Mouse (Mus musculus): ENCODE results near the gene Olfr684. TPM values are rescaled to one million over a fixed set of nuclear protein-coding genes. Genes with fewer than 3 reads are reported as not detected.

Olfr684 gene
- polyA plus RNA-seq, 2 experiments: not detected

DNA sequence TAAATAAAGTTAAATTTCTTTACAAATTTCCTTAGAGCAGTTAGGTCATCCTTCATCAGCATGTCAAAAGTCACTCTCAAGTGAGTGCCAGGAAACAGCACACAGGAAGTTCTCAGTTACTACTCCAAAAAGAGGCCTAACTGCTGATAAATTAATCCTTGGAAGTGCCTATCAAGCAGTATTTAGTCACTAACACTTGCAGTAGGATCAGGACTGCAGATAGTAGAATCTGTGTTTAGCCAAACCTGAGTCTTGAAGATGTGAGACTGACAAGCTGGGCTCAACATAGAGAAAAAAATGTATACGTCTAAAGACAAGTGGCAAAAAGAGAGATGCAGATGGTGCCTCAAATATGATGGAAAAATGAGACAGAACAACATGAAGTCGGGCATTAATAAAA is 22.2 kb downstream of the Olfr684 start:
- no peak overlapping the region for H3K27ac ChIP-seq
- H3K4me1 ChIP-seq (replicated peaks; ENCODE audit: control insufficient read depth in 2 of 2, insufficient read depth in 2 of 2, low read length in 1 of 2): no peaks in the 10 kb centered on the region
- H3K4me3 ChIP-seq (ENCODE audit: insufficient read depth in 1 of 2, low read depth in 2 of 2, low read length in 2 of 2): no peak overlapping the region
- no peak overlapping the region for H3K9ac ChIP-seq (replicated peaks)
- TF ChIP-seq CTCF (IDR thresholded peaks at IDR 0.05; ENCODE audit: low read depth) (no peak), EP300 (IDR thresholded peaks at IDR 0.05; ENCODE audit: low read depth) (no peak)
- no peaks in the 10 kb centered on the region for H3K27me3 ChIP-seq (ENCODE audit: control insufficient read depth, insufficient read depth, low read length)
- no peak for ATAC-seq (ENCODE audit: insufficient read depth)
- no peaks in the 10 kb centered on the region for H3K36me3 ChIP-seq (replicated peaks; ENCODE audit: control insufficient read depth, insufficient read depth, low read depth)
- no peak overlapping the region for H3K4me2 ChIP-seq (ENCODE audit: low read depth)
- H3K9me3 ChIP-seq (ENCODE audit: control insufficient read depth, low read length): no peaks in the 10 kb centered on the region
- no peak for DNase-seq (ENCODE audit: low read depth in 3 of 3, low spot score in 3 of 3)
- 49% methylated on average over 2 of the region's 2 CpGs for WGBS (ENCODE audit: insufficient replicate concordance)

DNA sequence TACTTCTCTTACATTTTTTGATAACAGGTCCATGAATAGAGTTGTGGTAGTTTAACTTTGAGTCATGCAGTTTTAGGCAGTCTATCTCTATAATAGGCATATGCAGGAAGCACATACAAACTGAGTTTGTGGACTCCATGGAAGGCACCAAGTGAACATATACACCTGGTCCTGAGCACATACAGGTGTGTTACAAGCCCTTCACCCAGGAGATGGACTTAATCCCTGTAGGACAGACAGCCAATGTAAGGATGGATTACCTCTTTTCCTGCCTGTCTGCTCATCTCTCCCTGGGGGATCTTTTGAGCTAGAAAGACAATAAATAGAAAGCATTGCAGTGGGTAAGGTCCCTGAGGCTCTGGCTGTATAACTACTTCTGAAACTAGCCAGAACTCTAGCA is 46.9 kb downstream of the Olfr684 start, which contains the start of gene Olfr681:
Olfr681 (plus strand) TSS at position 301 of the 400 bp plus-strand sequence.
- TF ChIP-seq CTCF (IDR thresholded peaks at IDR 0.05; ENCODE audit: low read depth) (no peak), EP300 (IDR thresholded peaks at IDR 0.05; ENCODE audit: low read depth) (no peak)
- DNase-seq (ENCODE audit: low read depth in 3 of 3, low spot score in 3 of 3) (no peak), ATAC-seq (ENCODE audit: insufficient read depth) (no peak)
- Histone ChIP-seq H3K4me2 (ENCODE audit: low read depth) (no peak within 1 kb of the TSS), H3K9ac (replicated peaks) (no peak within 1 kb of the TSS), H3K4me1 (replicated peaks; ENCODE audit: control insufficient read depth in 2 of 2, insufficient read depth in 2 of 2, low read length in 1 of 2) (no peaks in the 10 kb centered on the region), H3K27ac (no peak within 1 kb of the TSS), H3K4me3 (ENCODE audit: insufficient read depth in 1 of 2, low read depth in 2 of 2, low read length in 2 of 2) (no peak within 1 kb of the TSS), H3K36me3 (replicated peaks; ENCODE audit: control insufficient read depth, insufficient read depth, low read depth) (no peaks in the 10 kb centered on the region), H3K27me3 (ENCODE audit: control insufficient read depth, insufficient read depth, low read length) (no peaks in the 10 kb centered on the region), H3K9me3 (ENCODE audit: control insufficient read depth, low read length) (no peaks in the 10 kb centered on the region)

Other genes starting within 250 kb of the Olfr684 start
- not detected in 2 replicates for gene Olfr667, start 242.2 kb downstream of the Olfr684 start, polyA plus RNA-seq (2012; rRNA removed)
- not detected in 2 replicates for gene Olfr667, start 242.2 kb downstream of the Olfr684 start, polyA plus RNA-seq (2014; fragmentation: Nextera tagmentation; extraction: Ambion mirVana)
- gene Olfr668, start 235.6 kb downstream of the Olfr684 start, polyA plus RNA-seq (2012; rRNA removed): not detected in 2 replicates
- not detected in 2 replicates for gene Olfr668, start 235.6 kb downstream of the Olfr684 start, polyA plus RNA-seq (2014; fragmentation: Nextera tagmentation; extraction: Ambion mirVana)
- not detected in 2 replicates for gene Olfr669, start 229.4 kb downstream of the Olfr684 start, polyA plus RNA-seq (2012; rRNA removed)
- gene Olfr669, start 229.4 kb downstream of the Olfr684 start, polyA plus RNA-seq (2014; fragmentation: Nextera tagmentation; extraction: Ambion mirVana): not detected in 2 replicates
- not detected in 2 replicates for gene Olfr670, start 201.0 kb downstream of the Olfr684 start, polyA plus RNA-seq (2012; rRNA removed)
- gene Olfr670, start 201.0 kb downstream of the Olfr684 start, polyA plus RNA-seq (2014; fragmentation: Nextera tagmentation; extraction: Ambion mirVana): not detected in 2 replicates
- not detected in 2 replicates for gene Olfr671, start 184.5 kb downstream of the Olfr684 start, polyA plus RNA-seq (2012; rRNA removed)
- gene Olfr671, start 184.5 kb downstream of the Olfr684 start, polyA plus RNA-seq (2014; fragmentation: Nextera tagmentation; extraction: Ambion mirVana): not detected in 2 replicates
- gene Olfr672, start 161.6 kb downstream of the Olfr684 start, polyA plus RNA-seq (2012; rRNA removed): not detected in 2 replicates
- gene Olfr672, start 161.6 kb downstream of the Olfr684 start, polyA plus RNA-seq (2014; fragmentation: Nextera tagmentation; extraction: Ambion mirVana): not detected in 2 replicates
- gene Olfr675, start 135.2 kb downstream of the Olfr684 start, polyA plus RNA-seq (2012; rRNA removed): not detected in 2 replicates
- not detected in 2 replicates for gene Olfr675, start 135.2 kb downstream of the Olfr684 start, polyA plus RNA-seq (2014; fragmentation: Nextera tagmentation; extraction: Ambion mirVana)
- not detected in 2 replicates for gene Olfr676, start 131.0 kb downstream of the Olfr684 start, polyA plus RNA-seq (2012; rRNA removed)
- gene Olfr676, start 131.0 kb downstream of the Olfr684 start, polyA plus RNA-seq (2014; fragmentation: Nextera tagmentation; extraction: Ambion mirVana): not detected in 2 replicates
- gene Olfr677, start 112.3 kb downstream of the Olfr684 start, polyA plus RNA-seq (2012; rRNA removed): not detected in 2 replicates
- not detected in 2 replicates for gene Olfr677, start 112.3 kb downstream of the Olfr684 start, polyA plus RNA-seq (2014; fragmentation: Nextera tagmentation; extraction: Ambion mirVana)
- gene Olfr678, start 99.2 kb downstream of the Olfr684 start, polyA plus RNA-seq (2012; rRNA removed): not detected in 2 replicates
- gene Olfr678, start 99.2 kb downstream of the Olfr684 start, polyA plus RNA-seq (2014; fragmentation: Nextera tagmentation; extraction: Ambion mirVana): not detected in 2 replicates
- not detected in 2 replicates for gene Olfr679, start 82.4 kb downstream of the Olfr684 start, polyA plus RNA-seq (2012; rRNA removed)
- not detected in 2 replicates for gene Olfr679, start 82.4 kb downstream of the Olfr684 start, polyA plus RNA-seq (2014; fragmentation: Nextera tagmentation; extraction: Ambion mirVana)
- gene Olfr680-ps1, start 70.8 kb downstream of the Olfr684 start, polyA plus RNA-seq (2012; rRNA removed): not detected in 2 replicates
- not detected in 2 replicates for gene Olfr680-ps1, start 70.8 kb downstream of the Olfr684 start, polyA plus RNA-seq (2014; fragmentation: Nextera tagmentation; extraction: Ambion mirVana)
- gene Olfr681, start 46.8 kb downstream of the Olfr684 start, polyA plus RNA-seq (2012; rRNA removed): not detected in 2 replicates
- gene Olfr681, start 46.8 kb downstream of the Olfr684 start, polyA plus RNA-seq (2014; fragmentation: Nextera tagmentation; extraction: Ambion mirVana): not detected in 2 replicates
- not detected in 2 replicates for gene Olfr683, start 16.6 kb downstream of the Olfr684 start, polyA plus RNA-seq (2012; rRNA removed)
- not detected in 2 replicates for gene Olfr683, start 16.6 kb downstream of the Olfr684 start, polyA plus RNA-seq (2014; fragmentation: Nextera tagmentation; extraction: Ambion mirVana)
- gene Olfr685, start 22.4 kb upstream of the Olfr684 start, polyA plus RNA-seq (2012; rRNA removed): not detected in 2 replicates
- not detected in 2 replicates for gene Olfr685, start 22.4 kb upstream of the Olfr684 start, polyA plus RNA-seq (2014; fragmentation: Nextera tagmentation; extraction: Ambion mirVana)
- not detected in 2 replicates for gene Olfr686, start 43.8 kb upstream of the Olfr684 start, polyA plus RNA-seq (2012; rRNA removed)
- gene Olfr686, start 43.8 kb upstream of the Olfr684 start, polyA plus RNA-seq (2014; fragmentation: Nextera tagmentation; extraction: Ambion mirVana): not detected in 2 replicates
- not detected in 2 replicates for gene Olfr688, start 124.4 kb upstream of the Olfr684 start, polyA plus RNA-seq (2012; rRNA removed)
- not detected in 2 replicates for gene Olfr688, start 124.4 kb upstream of the Olfr684 start, polyA plus RNA-seq (2014; fragmentation: Nextera tagmentation; extraction: Ambion mirVana)
- gene Olfr689, start 147.5 kb upstream of the Olfr684 start, polyA plus RNA-seq (2012; rRNA removed): not detected in 2 replicates
- gene Olfr689, start 147.5 kb upstream of the Olfr684 start, polyA plus RNA-seq (2014; fragmentation: Nextera tagmentation; extraction: Ambion mirVana): not detected in 2 replicates
- gene Olfr690, start 170.5 kb upstream of the Olfr684 start, polyA plus RNA-seq (2012; rRNA removed): not detected in 2 replicates
- gene Olfr690, start 170.5 kb upstream of the Olfr684 start, polyA plus RNA-seq (2014; fragmentation: Nextera tagmentation; extraction: Ambion mirVana): not detected in 2 replicates
- gene Olfr691, start 178.6 kb upstream of the Olfr684 start, polyA plus RNA-seq (2012; rRNA removed): not detected in 2 replicates
- gene Olfr691, start 178.6 kb upstream of the Olfr684 start, polyA plus RNA-seq (2014; fragmentation: Nextera tagmentation; extraction: Ambion mirVana): not detected in 2 replicates
- gene Olfr692, start 204.6 kb upstream of the Olfr684 start, polyA plus RNA-seq (2012; rRNA removed): not detected in 2 replicates
- not detected in 2 replicates for gene Olfr692, start 204.6 kb upstream of the Olfr684 start, polyA plus RNA-seq (2014; fragmentation: Nextera tagmentation; extraction: Ambion mirVana)
- gene Gm5901, start 211.4 kb upstream of the Olfr684 start, polyA plus RNA-seq (2012; rRNA removed): not detected in 2 replicates
- gene Gm5901, start 211.4 kb upstream of the Olfr684 start, polyA plus RNA-seq (2014; fragmentation: Nextera tagmentation; extraction: Ambion mirVana): not detected in 2 replicates
- 8.1 and 8.7 TPM in 2 replicates for gene Fam160a2, start 236.4 kb upstream of the Olfr684 start, polyA plus RNA-seq (2012; rRNA removed)
- gene Fam160a2, start 236.4 kb upstream of the Olfr684 start, polyA plus RNA-seq (2014; fragmentation: Nextera tagmentation; extraction: Ambion mirVana): 7.4 and 8.1 TPM in 2 replicates
- 0.02 TPM in 1 of 2 replicates, not detected in the other for gene Cnga4, start 240.9 kb upstream of the Olfr684 start, polyA plus RNA-seq (2012; rRNA removed)
- not detected in 2 replicates for gene Cnga4, start 240.9 kb upstream of the Olfr684 start, polyA plus RNA-seq (2014; fragmentation: Nextera tagmentation; extraction: Ambion mirVana)

All from liver, embryonic 14.5 days (tissue).